Mouse (Mus musculus): Measurements from ENCODE around the gene Sla2.
"Not testable (repeated sequence)": the region's sequence is repeated elsewhere in the genome, so short reads cannot be mapped to it uniquely, and the experiment has no call there.

Sla2 gene

GRCm38 (mm10) chr2:156838839-156839238 lies 48.2 kb downstream of the Sla2 start:
- DNase-seq: no peak

- DNase-seq: no peak
These were observed 52.7 kb downstream of the Sla2 start for GRCm38 (mm10) chr2:156834336-156834735.

GRCm38 (mm10) chr2:156825128-156825527 lies 61.9 kb downstream of the Sla2 start:
- DNase-seq: not testable (repeated sequence)

Data from kidney, adult 11 months (tissue).